Mouse (Mus musculus): ENCODE data around the gene Icam5.

Gene Icam5

GRCm38 (mm10) chr9:21014691-21015570, 16.9 kb upstream of the Icam5 start:
- DNase-seq (ENCODE audit: low read depth, low spot score), result no peak

- DNase-seq (ENCODE audit: low read depth, low spot score), result no peak
Measured at GRCm38 (mm10) chr9:21015571-21016130, 16.2 kb upstream of the Icam5 start, which contains the start of gene Icam1. Gene Icam1 (plus strand): TSS chr9:21015985.

DNA sequence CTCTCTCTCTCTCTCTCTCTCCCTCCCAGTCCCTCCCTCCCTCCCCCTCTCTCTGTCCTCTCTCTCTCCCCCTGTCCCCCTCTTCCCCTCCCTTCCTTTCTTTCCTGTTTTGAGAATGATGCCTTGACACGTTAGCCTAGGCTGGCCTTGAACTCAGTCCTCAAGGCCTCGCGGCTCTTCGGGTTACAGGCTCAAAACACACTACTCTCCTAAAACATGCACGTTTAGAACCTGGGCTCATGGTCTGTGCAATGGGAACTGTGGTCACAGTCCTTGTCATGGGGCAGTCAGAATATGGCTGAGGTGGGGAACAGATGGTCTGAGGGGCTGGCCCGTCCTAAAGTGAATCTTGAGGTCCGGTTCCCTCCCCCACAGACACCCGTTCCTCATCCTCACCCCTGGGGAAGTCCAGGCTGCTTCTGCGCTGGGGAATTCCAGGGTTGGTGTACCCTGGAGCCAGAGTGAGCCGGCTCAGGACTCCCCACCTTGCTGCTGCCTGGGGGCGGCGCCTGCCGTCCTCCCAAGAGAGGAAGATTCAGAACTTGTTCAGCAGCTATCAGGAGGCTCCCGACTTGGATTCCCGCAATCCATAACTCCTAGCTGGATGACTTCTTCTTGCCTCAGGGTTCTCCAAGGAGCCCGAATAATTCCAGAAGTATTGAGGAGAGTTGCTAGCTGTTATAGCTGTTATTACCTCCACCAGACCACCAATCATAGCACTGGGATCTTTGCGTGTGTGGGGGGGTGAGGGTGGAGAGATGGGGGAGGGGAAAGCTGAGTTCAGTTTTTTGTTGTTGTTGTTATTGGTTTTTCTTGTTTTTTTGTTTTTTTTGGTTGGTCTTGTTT, 15.3 kb upstream of the Icam5 start:
- DNase-seq (ENCODE audit: low read depth, low spot score), result no peak

- DNase-seq (ENCODE audit: low read depth, low spot score), result no peak
Measured at GRCm38 (mm10) chr9:21017177-21017575, 14.7 kb upstream of the Icam5 start.

DNA sequence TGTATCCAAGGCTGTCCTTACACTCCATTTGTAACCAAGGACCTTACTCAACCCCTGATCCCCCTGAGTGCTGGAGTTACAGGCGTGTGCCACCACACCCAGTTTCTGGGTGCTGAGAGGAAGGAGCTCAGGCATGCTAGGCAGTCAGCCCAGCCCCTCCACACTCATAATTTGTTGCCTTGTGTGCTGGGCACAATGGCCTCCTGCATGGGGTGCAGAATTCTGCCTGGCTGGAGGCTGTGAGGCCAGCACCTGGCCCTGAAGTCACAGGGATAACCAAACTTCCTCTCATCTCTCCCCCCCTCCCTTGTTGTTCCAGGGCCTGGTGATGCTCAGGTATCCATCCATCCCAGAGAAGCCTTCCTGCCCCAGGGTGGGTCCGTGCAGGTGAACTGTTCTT, 13.3 kb upstream of the Icam5 start:
- DNase-seq (ENCODE audit: low read depth, low spot score), result no peak

- no peak for DNase-seq (ENCODE audit: low read depth, low spot score)
Measured at GRCm38 (mm10) chr9:21021363-21021762, 10.5 kb upstream of the Icam5 start.

- no peak for DNase-seq (ENCODE audit: low read depth, low spot score)
Measured at GRCm38 (mm10) chr9:21022288-21022687, 9.6 kb upstream of the Icam5 start.

- DNase-seq (ENCODE audit: low read depth, low spot score), result no peak
Measured at GRCm38 (mm10) chr9:21022726-21023125, 9.1 kb upstream of the Icam5 start.

DNA sequence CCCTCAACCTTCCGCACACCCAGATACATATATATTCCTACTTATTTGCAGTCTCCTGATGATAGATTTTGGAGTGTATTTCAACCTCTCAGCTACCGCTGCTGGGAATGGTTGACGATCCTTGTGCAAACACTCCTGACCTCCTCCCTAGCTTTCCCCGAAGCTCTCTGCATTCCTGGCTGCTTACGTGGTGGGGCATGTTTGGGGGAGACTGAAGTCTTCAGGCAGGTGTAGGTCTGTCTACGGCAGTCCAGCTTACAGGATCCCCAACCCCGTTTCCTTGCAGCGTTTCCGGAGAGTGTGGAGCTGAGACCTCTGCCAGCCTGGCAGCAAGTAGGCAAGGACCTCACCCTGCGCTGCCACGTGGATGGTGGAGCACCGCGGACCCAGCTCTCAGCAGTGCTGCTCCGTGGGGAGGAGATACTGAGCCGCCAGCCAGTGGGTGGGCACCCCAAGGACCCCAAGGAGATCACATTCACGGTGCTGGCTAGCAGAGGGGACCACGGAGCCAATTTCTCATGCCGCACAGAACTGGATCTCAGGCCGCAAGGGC, 6.5 kb upstream of the Icam5 start:
- no peak for DNase-seq (ENCODE audit: low read depth, low spot score)

DNA sequence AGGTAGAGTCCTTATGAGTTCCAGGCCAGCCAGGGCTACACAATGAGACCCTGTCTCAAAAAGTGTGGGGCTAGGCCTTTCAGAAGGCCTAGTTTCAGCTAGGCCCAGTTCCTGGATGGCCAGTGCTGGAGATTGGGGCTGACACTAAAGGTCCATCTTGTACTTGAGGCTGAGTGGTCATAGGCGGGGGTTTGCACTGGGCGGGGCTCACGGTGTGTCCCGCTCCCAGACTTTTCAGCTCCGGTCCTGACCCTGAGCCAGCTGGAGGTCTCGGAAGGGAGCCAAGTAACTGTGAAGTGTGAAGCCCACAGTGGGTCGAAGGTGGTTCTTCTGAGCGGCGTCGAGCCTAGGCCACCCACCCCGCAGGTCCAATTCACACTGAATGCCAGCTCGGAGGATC, 5.0 kb upstream of the Icam5 start:
- DNase-seq (ENCODE audit: low read depth, low spot score), result no peak

DNA sequence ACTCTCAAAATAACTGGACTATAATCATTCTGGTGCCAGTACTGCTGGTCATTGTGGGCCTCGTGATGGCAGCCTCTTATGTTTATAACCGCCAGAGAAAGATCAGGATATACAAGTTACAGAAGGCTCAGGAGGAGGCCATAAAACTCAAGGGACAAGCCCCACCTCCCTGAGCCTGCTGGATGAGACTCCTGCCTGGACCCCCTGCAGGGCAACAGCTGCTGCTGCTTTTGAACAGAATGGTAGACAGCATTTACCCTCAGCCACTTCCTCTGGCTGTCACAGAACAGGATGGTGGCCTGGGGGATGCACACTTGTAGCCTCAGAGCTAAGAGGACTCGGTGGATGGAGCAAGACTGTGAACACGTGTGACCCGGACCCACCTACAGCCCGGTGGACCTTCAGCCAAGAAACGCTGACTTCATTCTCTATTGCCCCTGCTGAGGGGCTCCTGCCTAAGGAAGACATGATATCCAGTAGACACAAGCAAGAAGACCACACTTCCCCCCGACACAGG, 4.0 kb upstream of the Icam5 start:
- no peak for DNase-seq (ENCODE audit: low read depth, low spot score)

- DNase-seq (ENCODE audit: low read depth, low spot score), result no peak
Measured at GRCm38 (mm10) chr9:21028560-21029110, 3.2 kb upstream of the Icam5 start.

DNA sequence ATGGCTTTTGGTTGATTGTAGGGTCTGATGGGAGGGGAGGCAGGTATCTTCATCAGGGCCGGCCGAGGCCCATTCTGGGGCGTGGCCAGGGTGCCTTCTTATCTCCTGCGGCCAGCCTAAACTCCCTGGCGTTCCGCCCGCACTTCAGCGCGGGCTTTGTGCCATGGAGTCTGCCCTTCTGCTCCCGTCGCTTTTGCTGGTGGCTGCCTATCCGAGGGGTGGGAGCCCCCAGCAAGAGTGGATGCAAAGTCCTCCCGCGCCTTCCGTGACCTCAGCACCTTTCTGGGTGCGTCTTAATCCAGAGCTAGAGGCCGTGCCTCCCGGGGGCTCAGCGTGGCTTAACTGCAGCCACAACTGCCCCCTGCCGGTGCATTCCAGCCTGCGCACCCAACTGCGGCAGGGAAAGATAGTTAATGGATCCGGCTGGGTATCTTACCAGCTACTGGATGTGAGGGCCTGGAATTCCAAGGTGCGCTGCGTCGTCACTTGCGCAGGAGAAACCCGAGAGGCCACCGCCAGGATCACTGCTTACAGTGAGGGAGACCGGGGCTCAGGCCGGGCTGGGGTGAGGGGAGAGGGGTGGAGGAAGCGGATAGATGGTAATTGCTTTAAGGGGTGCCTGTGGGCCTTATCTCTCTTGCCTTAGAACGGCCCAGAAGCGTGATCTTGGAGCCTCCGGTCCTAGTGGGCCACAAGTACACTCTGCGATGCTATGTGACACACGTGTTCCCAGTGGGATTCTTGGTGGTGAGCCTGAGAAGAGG, 2.4 kb upstream of the Icam5 start, which contains the start of gene Icam4:
Icam4 (plus strand) TSS at position 83 of the 764 bp plus-strand sequence.
- no peak for DNase-seq (ENCODE audit: low read depth, low spot score)

- no peak for DNase-seq (ENCODE audit: low read depth, low spot score)
Measured at GRCm38 (mm10) chr9:21030055-21030600, 1.7 kb upstream of the Icam5 start.

GRCm38 (mm10) chr9:21030781-21031250, 1.1 kb upstream of the Icam5 start:
- peak; percentile 75 for DNase-seq (ENCODE audit: low read depth, low spot score)

DNA sequence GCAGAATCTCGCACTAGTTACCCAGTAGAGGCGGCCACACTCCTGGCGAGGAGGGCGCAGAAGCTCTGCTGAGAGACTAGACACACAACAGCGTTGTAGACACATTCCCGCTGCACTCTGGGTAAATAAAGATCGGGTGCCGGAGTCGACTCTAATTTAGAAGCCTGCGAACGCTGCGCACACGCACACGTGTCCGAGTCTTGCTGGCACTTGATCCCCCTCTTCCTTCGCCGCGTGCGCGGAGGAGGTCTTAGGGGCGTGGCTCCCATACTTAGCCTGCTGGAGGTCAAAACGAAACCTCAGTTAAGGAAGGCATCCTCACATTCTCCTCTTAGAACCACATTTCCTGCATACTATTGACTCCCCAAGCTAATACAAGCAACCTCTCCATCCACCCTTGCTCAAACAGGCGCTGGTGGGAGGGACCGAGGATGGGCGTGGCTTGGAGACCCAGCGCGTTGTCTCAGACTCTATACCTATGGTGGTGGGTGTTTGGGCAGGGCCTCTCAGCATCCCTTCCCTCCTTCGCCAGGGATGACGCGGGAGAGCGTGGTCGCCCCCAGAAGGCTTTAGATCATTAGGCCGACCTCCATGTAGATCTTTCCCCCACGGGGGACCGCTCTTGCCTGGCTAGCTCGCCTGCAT, 500 bp upstream of the Icam5 start:
- DNase-seq (ENCODE audit: low read depth, low spot score), result no peak

DNA sequence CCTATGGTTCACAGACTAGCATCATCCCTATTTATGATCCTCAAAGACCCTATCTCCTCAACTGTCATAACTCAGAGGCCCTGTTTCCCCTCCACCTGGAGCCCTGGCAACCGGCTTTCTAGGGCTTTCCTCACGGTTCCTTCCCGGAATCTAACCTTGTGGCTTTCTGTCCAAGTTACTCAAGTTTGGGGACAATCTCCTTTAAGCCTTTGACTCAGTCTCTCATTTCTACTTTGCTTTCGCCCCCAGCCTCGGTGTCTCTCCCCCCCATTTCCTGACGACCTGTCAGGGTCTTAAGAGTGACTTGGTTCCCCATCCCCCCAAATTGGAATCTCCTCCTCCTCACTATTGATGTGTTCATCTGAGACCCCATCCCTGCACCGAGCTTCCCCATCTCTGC, 618 bp downstream of the Icam5 start:
- no peak for DNase-seq (ENCODE audit: low read depth, low spot score)

- no peak for DNase-seq (ENCODE audit: low read depth, low spot score)
Measured at GRCm38 (mm10) chr9:21033136-21033535, 1.3 kb downstream of the Icam5 start.

DNA sequence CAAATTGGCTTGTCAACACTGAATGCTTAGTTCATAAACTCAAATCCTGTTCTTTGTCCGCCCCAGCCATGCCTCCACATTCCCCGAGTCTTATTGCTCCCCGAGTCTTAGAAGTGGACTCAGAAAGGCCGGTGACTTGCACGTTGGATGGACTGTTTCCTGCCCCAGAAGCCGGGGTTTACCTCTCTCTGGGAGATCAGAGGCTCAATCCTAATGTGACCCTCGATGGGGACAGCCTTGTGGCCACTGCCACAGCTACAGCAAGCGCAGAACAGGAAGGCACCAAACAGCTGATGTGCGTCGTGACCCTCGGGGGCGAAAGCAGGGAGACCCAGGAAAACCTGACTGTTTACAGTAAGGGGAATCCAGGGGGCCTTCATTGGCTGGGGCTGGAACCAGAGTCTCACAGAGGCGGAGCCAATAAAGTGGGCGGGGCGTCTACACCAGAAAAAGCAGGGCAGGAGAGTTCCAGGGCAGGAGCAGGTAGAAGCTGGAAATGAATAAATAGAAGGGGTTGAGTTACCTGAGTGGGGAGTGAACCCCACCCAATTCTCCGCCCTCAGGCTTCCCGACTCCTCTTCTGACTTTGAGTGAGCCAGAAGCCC, 2.7 kb downstream of the Icam5 start:
- DNase-seq (ENCODE audit: low read depth, low spot score), result no peak

Data from brain, embryonic 18.5 days (tissue).